Mouse (Mus musculus) stomach, embryonic 14.5 days (tissue): ENCODE measurements around the gene Ctdspl. TPM values are rescaled to one million over a fixed set of nuclear protein-coding genes. Genes with fewer than 3 reads are reported as not detected.
A peak's percentile ranks its signal among the peaks of the same experiment; 100 is the strongest.

ENCODE experiments used
- ATAC-seq: fragments of 200-750 bp; cut with Nextera tagmentation; 2 replicates; pipeline ENCODE4 v1.8.0; 2017; ENCODE audit warnings: low read depth, moderate TSS enrichment; ENCODE audit not compliant: insufficient number of reproducible peaks, insufficient read depth, low FRiP score
- H3K27ac ChIP-seq: fragments of 300-500 bp; sonication (generic); 2 replicates; pipeline ENCODE4 v1.5.1; 2014; ENCODE audit warnings: mild to moderate bottlenecking, low read length, moderate library complexity, mixed read lengths
- H3K27me3 ChIP-seq: fragments of 300-500 bp; sonication (generic); 2 replicates; pipeline ENCODE4 v1.6.1; 2014; ENCODE audit warnings: low read length, control low read depth, mixed read lengths; ENCODE audit not compliant: control insufficient read depth, insufficient read depth
- H3K36me3 ChIP-seq: fragments of 300-500 bp; sonication (generic); 2 replicates; pipeline ENCODE4 v1.6.1; 2014; ENCODE audit warnings: mild to moderate bottlenecking, control low read depth, low read length, moderate library complexity, mixed read lengths; ENCODE audit not compliant: control insufficient read depth, insufficient read depth
- H3K4me1 ChIP-seq: fragments of 300-500 bp; sonication (generic); 2 replicates; pipeline ENCODE4 v1.6.1; 2014; ENCODE audit warnings: low read length, control low read depth, mixed read lengths; ENCODE audit not compliant: control insufficient read depth, insufficient read depth
- H3K4me2 ChIP-seq: fragments of 300-500 bp; sonication (generic); replicated peaks from 2 replicates; pipeline ENCODE4 v1.6.1; 2014; ENCODE audit warnings: low read depth, low read length, control low read depth
- H3K4me3 ChIP-seq: fragments of 300-500 bp; sonication (generic); 2 replicates; pipeline ENCODE4 v1.5.1; 2014; ENCODE audit warnings: low read depth, low read length, control low read depth
- H3K9ac ChIP-seq: fragments of 300-500 bp; sonication (generic); replicated peaks from 2 replicates; pipeline ENCODE4 v1.6.1; 2014; ENCODE audit warnings: low read depth, mild to moderate bottlenecking, control low read depth, low read length, moderate library complexity, mixed read lengths
- H3K9me3 ChIP-seq: fragments of 300-500 bp; sonication (generic); 2 replicates; pipeline ENCODE4 v1.6.1; 2016; ENCODE audit warnings: low read depth, low read length, control low read depth; ENCODE audit not compliant: control insufficient read depth
- WGBS: fragments of 180-500 bp; shearing (Covaris S2); extraction: QIAGEN DNeasy Blood & Tissue Kit; methylation state at CpG from one replicate; pipeline ENCODE4 v1.1.7; 2014; 5-methylcytosine and 5-hydroxymethylcytosine counted together
- polyA plus RNA-seq: library from polyadenylated mRNA; unstranded; fragments of >200 nt; fragmentation: Nextera tagmentation; extraction: Ambion mirVana; gene quantifications from 2 replicates; pipeline ENCODE4 v1.2.1, GENCODE M21; 2014

Gene Ctdspl
- polyA plus RNA-seq, 1 experiment from 2014 or later = 26.7 TPM

DNA sequence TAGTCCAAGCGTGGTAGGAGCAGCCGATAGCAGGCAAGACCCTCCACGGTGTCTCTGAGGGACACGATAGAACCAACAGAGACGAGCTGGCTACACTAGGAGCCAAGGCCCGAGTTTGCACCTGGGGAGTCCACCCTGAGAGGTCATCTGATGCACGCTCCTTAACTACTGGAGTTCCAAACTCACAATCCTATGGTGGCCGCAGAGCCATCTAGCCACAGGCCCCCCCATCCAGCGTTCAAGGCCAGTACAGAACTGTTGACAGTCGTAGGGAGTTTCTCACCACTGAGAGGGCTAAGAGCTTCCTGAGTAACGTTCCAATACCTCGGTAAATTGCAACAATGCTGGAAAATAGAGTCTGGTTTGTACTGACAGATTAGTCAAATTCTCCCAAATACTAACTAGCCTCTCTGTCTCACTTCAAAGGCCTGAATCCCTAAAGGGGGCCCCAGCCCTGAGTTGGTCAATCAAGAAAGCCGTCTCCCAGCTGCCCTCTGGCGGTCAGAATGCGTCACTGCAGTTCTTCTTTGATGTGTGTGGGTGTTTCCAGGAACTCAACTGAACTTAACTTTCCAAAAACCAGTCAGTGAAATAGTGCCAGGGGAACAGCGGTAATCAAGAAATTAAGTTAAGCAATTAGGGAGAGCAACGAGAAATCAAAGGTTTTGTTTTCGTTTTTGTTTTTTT is 18.2 kb upstream of the Ctdspl start:
- WGBS = 50% methylated on average over 18 of the region's 18 CpGs
- H3K36me3 ChIP-seq = no peaks in the 10 kb centered on the region
- no peak overlapping the region for H3K4me3 ChIP-seq
- no peak overlapping the region for H3K4me2 ChIP-seq
- no peak overlapping the region for H3K9ac ChIP-seq
- peaks cover 5% of the 10 kb centered on the region for H3K4me1 ChIP-seq
- no peaks in the 10 kb centered on the region for H3K9me3 ChIP-seq
- H3K27ac ChIP-seq = no peak overlapping the region
- ATAC-seq = no peak
- H3K27me3 ChIP-seq = no peaks in the 10 kb centered on the region

DNA sequence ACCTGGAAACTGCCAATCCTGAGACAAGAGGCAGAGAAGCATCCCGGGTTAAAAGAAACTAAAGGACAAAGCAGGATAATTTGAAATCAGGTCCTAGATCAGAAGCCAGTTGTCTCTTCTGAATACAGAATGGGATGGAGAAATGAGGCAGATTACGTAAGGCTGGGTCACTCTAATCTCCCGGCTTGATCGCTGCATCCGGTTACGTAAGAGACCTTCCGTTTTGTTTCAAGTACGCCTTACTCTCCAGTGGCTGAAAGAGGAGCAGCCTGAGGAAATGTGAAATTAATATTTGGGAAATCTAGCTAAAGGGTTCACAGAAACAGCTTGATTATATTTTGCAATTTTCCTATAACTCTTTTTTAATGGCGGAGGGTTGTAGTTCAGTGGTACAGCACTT is 13.2 kb upstream of the Ctdspl start:
- Histone ChIP-seq H3K36me3 (no peaks in the 10 kb centered on the region), H3K4me2 (no peak overlapping the region), H3K4me1 (peaks cover 5% of the 10 kb centered on the region), H3K4me3 (no peak overlapping the region), H3K27ac (no peak overlapping the region), H3K9me3 (no peaks in the 10 kb centered on the region), H3K27me3 (no peaks in the 10 kb centered on the region), H3K9ac (no peak overlapping the region)
- 91% methylated on average over 9 of the region's 9 CpGs for WGBS
- ATAC-seq = no peak

DNA sequence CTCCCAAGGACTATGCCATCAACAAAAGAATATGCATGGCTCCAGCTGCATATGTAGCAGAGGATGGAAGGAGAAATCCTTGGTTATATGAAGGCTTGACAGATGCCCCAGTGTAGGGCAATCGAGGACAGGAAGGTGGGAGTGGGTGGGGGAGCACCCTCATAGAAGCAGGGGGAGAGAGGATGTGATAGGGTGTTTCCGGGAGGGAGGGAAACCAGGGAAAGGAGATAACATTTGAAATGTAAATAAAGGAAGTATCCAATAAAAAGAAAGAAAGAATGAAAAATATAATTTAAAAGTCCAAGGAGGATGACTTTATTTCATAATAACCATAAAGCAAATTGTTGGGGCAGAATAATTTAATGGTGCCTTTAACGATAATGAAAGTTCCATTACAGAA is 12.6 kb upstream of the Ctdspl start:
- H3K9ac ChIP-seq = no peak overlapping the region
- WGBS = 86% methylated on average over 3 of the region's 3 CpGs
- no peak overlapping the region for H3K27ac ChIP-seq
- no peaks in the 10 kb centered on the region for H3K9me3 ChIP-seq
- ATAC-seq = no peak
- no peaks in the 10 kb centered on the region for H3K36me3 ChIP-seq
- no peak overlapping the region for H3K4me3 ChIP-seq
- no peak overlapping the region for H3K4me2 ChIP-seq
- H3K4me1 ChIP-seq = 0 out of 2 replicates have a peak, but pooled peaks cover 4% of the 10 kb centered on the region
- H3K27me3 ChIP-seq = no peaks in the 10 kb centered on the region

DNA sequence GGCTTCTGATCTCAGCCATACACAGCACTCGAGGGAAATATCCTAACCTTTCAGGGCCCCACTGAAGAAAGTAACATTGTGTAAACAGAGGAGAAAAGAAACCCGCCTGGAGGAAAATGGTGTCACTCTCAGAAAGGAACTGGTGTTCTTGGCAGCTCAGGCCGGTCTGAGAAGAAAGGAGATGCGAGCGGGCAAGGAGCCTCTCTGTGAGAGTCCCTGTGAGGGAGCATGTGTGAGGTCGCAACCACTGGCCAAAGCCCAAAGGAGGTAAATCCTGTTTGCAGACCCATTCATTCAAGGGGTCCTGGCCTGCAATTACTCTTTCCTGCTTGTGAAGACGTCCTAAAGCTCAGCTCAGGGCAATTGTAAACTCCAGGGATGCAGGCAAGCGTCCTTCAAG is 11.7 kb upstream of the Ctdspl start:
- Histone ChIP-seq H3K27ac (no peak overlapping the region; the same call in 1 of the 2 replicates), H3K36me3 (no peaks in the 10 kb centered on the region), H3K4me3 (no peak overlapping the region), H3K27me3 (no peaks in the 10 kb centered on the region), H3K9ac (no peak overlapping the region), H3K4me2 (peak overlapping the region; percentile 20; the same call in 1 of the 2 replicates), H3K4me1 (0 out of 2 replicates have a peak, but pooled peaks cover 4% of the 10 kb centered on the region), H3K9me3 (no peaks in the 10 kb centered on the region)
- ATAC-seq = no peak; the same call in 1 of the 2 replicates
- WGBS = 17% methylated on average over 8 of the region's 8 CpGs

DNA sequence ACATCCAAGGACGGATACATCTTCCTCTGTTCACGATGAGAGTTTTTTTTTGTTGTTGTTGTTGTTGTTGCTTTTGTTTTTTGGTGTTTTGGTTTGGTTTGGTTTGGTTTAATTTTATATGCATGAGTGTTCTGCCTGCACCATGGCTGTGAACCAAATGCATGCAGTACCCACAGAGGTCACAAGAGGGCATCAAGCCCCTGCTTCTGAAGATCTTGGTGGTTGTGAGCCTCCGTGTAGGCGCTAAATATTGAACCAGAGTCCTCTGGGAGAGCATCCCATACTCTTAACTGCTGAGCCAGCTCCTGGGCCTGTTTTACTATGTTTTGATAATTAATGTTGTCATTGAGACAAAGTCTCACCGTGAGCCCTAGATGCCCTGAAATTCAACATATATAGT is 11.0 kb upstream of the Ctdspl start:
- Histone ChIP-seq H3K9ac (no peak overlapping the region), H3K9me3 (no peaks in the 10 kb centered on the region), H3K4me1 (0 out of 2 replicates have a peak, but pooled peaks cover 4% of the 10 kb centered on the region), H3K27ac (no peak overlapping the region), H3K4me2 (no peak overlapping the region), H3K4me3 (no peak overlapping the region), H3K27me3 (no peaks in the 10 kb centered on the region), H3K36me3 (no peaks in the 10 kb centered on the region)
- no peak for ATAC-seq
- WGBS = 62% methylated on average over 5 of the region's 5 CpGs

DNA sequence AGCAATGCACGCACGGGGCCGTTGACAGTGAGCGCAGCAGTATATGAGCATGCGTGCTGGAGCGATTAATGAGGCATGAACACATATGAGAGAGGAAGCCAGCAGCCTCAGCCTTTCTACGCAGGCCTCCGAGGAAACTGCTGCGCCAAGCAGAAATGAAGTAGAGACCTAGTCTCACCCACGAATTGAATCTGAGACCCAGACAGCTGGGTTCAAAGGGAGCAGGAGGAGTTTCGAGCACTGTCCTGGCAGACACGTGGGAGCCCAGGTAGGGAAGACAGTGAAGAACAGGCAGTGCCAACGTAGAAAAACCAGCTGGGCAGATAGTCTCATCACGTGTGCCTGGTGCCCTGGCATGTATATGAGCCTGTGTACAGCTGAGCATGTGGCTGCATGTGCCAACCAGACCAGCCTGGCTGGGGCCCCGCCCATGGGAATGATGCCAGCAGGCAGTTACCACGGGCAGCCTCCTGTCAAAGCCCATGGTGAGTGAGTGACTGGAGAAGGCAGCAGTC is 6.5 kb upstream of the Ctdspl start:
- 79% methylated on average over 16 of the region's 16 CpGs for WGBS
- ATAC-seq = no peak

DNA sequence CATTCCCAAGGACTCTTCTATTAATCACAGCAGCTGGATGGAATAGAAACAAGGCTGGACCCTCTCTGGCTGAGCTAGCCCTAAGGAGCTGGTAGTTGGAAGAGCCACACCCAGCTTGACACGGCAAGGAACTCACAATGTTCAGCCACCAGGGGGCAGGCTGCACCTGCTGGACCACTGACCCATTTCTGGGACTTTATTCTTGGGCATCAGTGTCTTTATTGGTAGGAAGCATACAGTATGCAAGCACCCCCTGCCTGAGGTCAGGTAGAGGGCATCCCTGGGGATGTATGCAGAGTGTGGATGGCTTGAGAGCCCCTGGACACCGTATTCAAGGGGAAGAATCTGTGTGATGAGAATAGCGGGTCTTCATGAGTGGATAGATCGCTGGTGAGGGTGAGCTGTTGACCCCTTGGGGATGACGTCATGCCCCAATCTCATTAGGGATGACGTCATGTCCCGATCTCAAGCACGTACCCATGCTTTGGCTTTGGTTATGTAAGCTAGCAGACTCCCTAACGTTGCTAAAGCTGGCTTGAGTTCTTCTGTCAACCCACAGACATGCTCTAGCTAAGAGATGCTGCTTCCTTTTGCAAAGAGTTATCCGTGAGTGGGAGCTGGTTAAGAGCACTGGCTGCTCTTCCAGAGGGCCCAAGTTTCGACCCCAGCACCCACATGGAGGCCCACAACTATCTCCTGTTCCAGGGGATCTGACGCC is 5.3 kb upstream of the Ctdspl start:
- Histone ChIP-seq H3K27ac (no peak overlapping the region), H3K36me3 (no peaks in the 10 kb centered on the region), H3K27me3 (no peaks in the 10 kb centered on the region), H3K4me3 (no peak overlapping the region), H3K4me1 (peaks cover 8% of the 10 kb centered on the region), H3K4me2 (no peak overlapping the region), H3K9ac (no peak overlapping the region), H3K9me3 (no peaks in the 10 kb centered on the region)
- 42% methylated on average over 12 of the region's 12 CpGs for WGBS
- peak; percentile 11; the same call in 1 of the 2 replicates for ATAC-seq

More for the DNA sequence above, 6.5 kb upstream of the Ctdspl start:
- Histone ChIP-seq H3K4me3 (no peak overlapping the region), H3K27me3 (no peaks in the 10 kb centered on the region), H3K4me1 (peaks cover 6% of the 10 kb centered on the region), H3K27ac (no peak overlapping the region), H3K36me3 (no peaks in the 10 kb centered on the region), H3K4me2 (no peak overlapping the region), H3K9ac (no peak overlapping the region), H3K9me3 (no peaks in the 10 kb centered on the region)

DNA sequence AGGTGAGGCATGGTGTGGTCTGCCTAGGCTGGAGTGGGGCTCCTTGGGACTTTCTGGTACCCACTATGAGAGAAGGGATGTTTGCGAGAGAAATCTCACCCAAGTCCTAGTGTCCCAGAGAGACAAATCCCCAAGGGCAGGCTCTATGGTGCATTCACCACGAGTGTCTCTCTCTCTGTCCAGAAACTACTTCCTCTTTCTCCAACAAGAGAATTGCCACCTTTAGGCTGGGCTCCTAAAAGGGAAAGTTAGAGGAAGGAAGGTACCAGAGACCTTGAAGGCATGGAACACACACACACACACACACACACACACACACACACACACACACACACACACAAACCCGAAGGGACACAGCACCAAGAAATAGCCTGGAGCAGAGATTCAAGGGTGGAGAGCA is 4.3 kb upstream of the Ctdspl start:
- no peak for ATAC-seq
- 75% methylated on average over 3 of the region's 3 CpGs for WGBS
- Histone ChIP-seq H3K4me3 (no peak overlapping the region), H3K9me3 (no peaks in the 10 kb centered on the region), H3K4me2 (no peak overlapping the region), H3K4me1 (peaks cover 8% of the 10 kb centered on the region), H3K36me3 (no peaks in the 10 kb centered on the region), H3K27ac (no peak overlapping the region), H3K27me3 (no peaks in the 10 kb centered on the region), H3K9ac (no peak overlapping the region)
